Mouse (Mus musculus) neural tube, embryonic 12.5 days (tissue): ENCODE measurements around the gene Erich3. TPM values are rescaled to one million over a fixed set of nuclear protein-coding genes. Genes with fewer than 3 reads are reported as not detected.

Source experiments
- ATAC-seq: fragments of 200-750 bp; cut with Nextera tagmentation; 2 replicates; pipeline ENCODE4 v1.8.0; 2017; ENCODE audit warnings: low read depth, mild to moderate bottlenecking, moderate TSS enrichment, moderate library complexity; ENCODE audit not compliant: low FRiP score
- H3K27ac ChIP-seq: fragments of 300-500 bp; sonication (generic); 2 replicates; pipeline ENCODE4 v1.5.1; 2016
- H3K27me3 ChIP-seq: fragments of 300-500 bp; sonication (generic); replicated peaks from 2 replicates; pipeline ENCODE4 v1.6.1; 2016; ENCODE audit warnings: mild to moderate bottlenecking
- H3K36me3 ChIP-seq: fragments of 300-500 bp; sonication (generic); 2 replicates; pipeline ENCODE4 v1.6.1; 2016; ENCODE audit warnings: mild to moderate bottlenecking
- H3K4me1 ChIP-seq: fragments of 300-500 bp; sonication (generic); 2 replicates; pipeline ENCODE4 v1.6.1; 2016
- H3K4me2 ChIP-seq: fragments of 300-500 bp; sonication (generic); replicated peaks from 2 replicates; pipeline ENCODE4 v1.6.1; 2016; ENCODE audit warnings: mild to moderate bottlenecking
- H3K4me3 ChIP-seq: fragments of 300-500 bp; sonication (generic); 2 replicates; pipeline ENCODE4 v1.5.1; 2016
- H3K9ac ChIP-seq: fragments of 300-500 bp; sonication (generic); 2 replicates; pipeline ENCODE4 v1.6.1; 2016; ENCODE audit warnings: mild to moderate bottlenecking
- H3K9me3 ChIP-seq: fragments of 300-500 bp; sonication (generic); 2 replicates; pipeline ENCODE4 v1.6.1; 2016; ENCODE audit warnings: mild to moderate bottlenecking
- WGBS: fragments of 180-500 bp; shearing (Covaris S2); methylation state at CpG from one replicate; pipeline ENCODE4 v1.1.7; 2016; 5-methylcytosine and 5-hydroxymethylcytosine counted together
- polyA plus RNA-seq: library from polyadenylated mRNA; unstranded; fragments of >200 nt; fragmentation: Nextera tagmentation; extraction: Ambion mirVana; gene quantifications from 2 replicates; pipeline ENCODE4 v1.2.1, GENCODE M21; 2016

Erich3 gene
- polyA plus RNA-seq, 1 experiment from 2014 or later: 1.4 TPM

DNA sequence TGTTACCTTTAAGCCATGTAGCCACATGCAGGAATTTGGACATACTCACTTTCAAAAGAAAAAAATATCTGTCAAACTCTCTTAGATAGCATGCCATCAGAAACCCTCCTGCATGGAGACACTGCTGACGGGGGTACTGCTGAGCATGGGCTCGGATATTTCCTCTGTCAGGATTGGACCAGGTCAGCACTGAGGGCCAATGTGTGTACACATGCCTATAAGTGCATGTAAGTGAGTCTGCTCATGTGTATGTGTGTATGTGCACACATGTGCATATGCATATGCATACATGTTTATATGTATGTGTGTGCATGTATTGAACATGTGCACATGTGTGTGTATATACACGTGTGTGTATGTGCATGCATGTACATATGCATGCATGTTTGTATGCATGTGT lies 124.0 kb downstream of the Erich3 start:
- Histone ChIP-seq H3K27me3 (no peaks in the 10 kb centered on the region), H3K27ac (no peak overlapping the region), H3K36me3 (no peaks in the 10 kb centered on the region), H3K4me3 (no peak overlapping the region), H3K4me2 (no peak overlapping the region), H3K9ac (no peak overlapping the region), H3K9me3 (no peaks in the 10 kb centered on the region), H3K4me1 (no peaks in the 10 kb centered on the region)
- ATAC-seq: no peak
- WGBS: 84% methylated on average over 3 of the region's 3 CpGs

GRCm38 (mm10) chr3:154793571-154793970 lies 129.9 kb downstream of the Erich3 start:
- Histone ChIP-seq H3K27ac (no peak overlapping the region), H3K27me3 (no peaks in the 10 kb centered on the region), H3K4me1 (no peaks in the 10 kb centered on the region), H3K4me3 (no peak overlapping the region), H3K4me2 (no peak overlapping the region), H3K9me3 (no peaks in the 10 kb centered on the region), H3K9ac (no peak overlapping the region), H3K36me3 (no peaks in the 10 kb centered on the region)
- no peak for ATAC-seq
- WGBS: 84% methylated on average over 4 of the region's 4 CpGs

- no peak overlapping the region for H3K27ac ChIP-seq
- no peaks in the 10 kb centered on the region for H3K36me3 ChIP-seq
- peaks cover 7% of the 10 kb centered on the region; the same call in 1 of the 2 replicates for H3K4me1 ChIP-seq
- no peak for ATAC-seq
- H3K4me3 ChIP-seq: no peak overlapping the region
- H3K9ac ChIP-seq: no peak overlapping the region
- H3K9me3 ChIP-seq: no peaks in the 10 kb centered on the region
- H3K4me2 ChIP-seq: no peak overlapping the region
- H3K27me3 ChIP-seq: no peaks in the 10 kb centered on the region
- 79% methylated on average over 4 of the region's 4 CpGs for WGBS
Measured at GRCm38 (mm10) chr3:154798806-154799205, 135.1 kb downstream of the Erich3 start.

- Histone ChIP-seq H3K36me3 (no peaks in the 10 kb centered on the region), H3K27ac (no peak overlapping the region), H3K4me2 (no peak overlapping the region), H3K9me3 (no peaks in the 10 kb centered on the region), H3K4me3 (no peak overlapping the region), H3K27me3 (no peaks in the 10 kb centered on the region), H3K9ac (no peak overlapping the region), H3K4me1 (peaks cover 7% of the 10 kb centered on the region; the same call in 1 of the 2 replicates)
- 44% methylated on average over 8 of the region's 8 CpGs for WGBS
- no peak for ATAC-seq
Measured at GRCm38 (mm10) chr3:154800454-154800853, 136.8 kb downstream of the Erich3 start.

DNA sequence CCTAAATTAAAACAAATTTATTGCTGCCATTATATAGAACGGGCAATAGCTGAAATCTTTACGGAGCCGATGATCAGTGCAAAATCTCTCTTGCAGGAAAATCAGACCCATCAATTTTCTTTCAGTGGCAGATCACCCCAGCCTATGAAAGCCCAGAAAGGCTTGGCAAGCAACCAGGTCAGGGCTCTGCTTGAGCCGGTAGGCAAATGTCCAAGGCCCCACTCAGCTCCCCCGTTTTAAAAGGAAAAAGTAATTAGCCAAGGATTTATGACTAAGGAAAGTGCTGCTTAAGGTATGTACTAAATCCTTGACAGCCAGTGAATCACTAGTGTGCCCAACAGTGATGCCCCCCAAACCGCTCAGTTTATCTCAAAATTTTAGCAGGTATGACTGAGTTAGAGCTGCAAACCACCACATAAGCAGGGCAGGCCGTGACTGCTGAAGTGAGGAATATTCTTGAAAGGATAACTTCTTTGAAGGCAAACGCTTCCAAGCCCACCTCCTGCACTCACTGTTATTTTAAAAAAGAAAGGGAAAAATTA lies 137.3 kb downstream of the Erich3 start:
- ATAC-seq: 0 out of 2 replicates have a peak, but pooled peaks have one; percentile 23

GRCm38 (mm10) chr3:154806626-154807025 lies 143.0 kb downstream of the Erich3 start:
- Histone ChIP-seq H3K4me1 (no peaks in the 10 kb centered on the region; the same call in 1 of the 2 replicates), H3K4me3 (no peak overlapping the region), H3K27me3 (no peaks in the 10 kb centered on the region), H3K4me2 (no peak overlapping the region), H3K27ac (no peak overlapping the region), H3K9ac (no peak overlapping the region), H3K9me3 (no peaks in the 10 kb centered on the region), H3K36me3 (no peaks in the 10 kb centered on the region)
- peak; percentile 50 for ATAC-seq
- 37% methylated on average over 7 of the region's 7 CpGs for WGBS

More for the DNA sequence above, 137.3 kb downstream of the Erich3 start:
- Histone ChIP-seq H3K27ac (no peak overlapping the region), H3K36me3 (no peaks in the 10 kb centered on the region), H3K27me3 (no peaks in the 10 kb centered on the region), H3K4me1 (peaks cover 7% of the 10 kb centered on the region; the same call in 1 of the 2 replicates), H3K9ac (no peak overlapping the region), H3K4me2 (no peak overlapping the region), H3K4me3 (no peak overlapping the region), H3K9me3 (no peaks in the 10 kb centered on the region)
- 46% methylated on average over 8 of the region's 8 CpGs for WGBS

- 67% methylated on average over 7 of the region's 7 CpGs for WGBS
- no peak overlapping the region for H3K27ac ChIP-seq
- H3K9ac ChIP-seq: no peak overlapping the region
Measured at GRCm38 (mm10) chr3:154810273-154810870, 146.7 kb downstream of the Erich3 start.

GRCm38 (mm10) chr3:154811281-154811680 lies 147.6 kb downstream of the Erich3 start:
- H3K36me3 ChIP-seq: no peaks in the 10 kb centered on the region
- no peaks in the 10 kb centered on the region for H3K27me3 ChIP-seq
- no peak overlapping the region for H3K4me3 ChIP-seq
- no peak overlapping the region for H3K27ac ChIP-seq
- 39% methylated on average over 9 of the region's 9 CpGs for WGBS
- H3K4me2 ChIP-seq: no peak overlapping the region
- ATAC-seq: no peak
- no peak overlapping the region for H3K9ac ChIP-seq
- H3K9me3 ChIP-seq: no peaks in the 10 kb centered on the region
- no peaks in the 10 kb centered on the region; the same call in 1 of the 2 replicates for H3K4me1 ChIP-seq

More at GRCm38 (mm10) chr3:154810273-154810870, 146.7 kb downstream of the Erich3 start:
- Histone ChIP-seq H3K4me3 (no peak overlapping the region), H3K9me3 (no peaks in the 10 kb centered on the region), H3K4me1 (no peaks in the 10 kb centered on the region; the same call in 1 of the 2 replicates), H3K27me3 (no peaks in the 10 kb centered on the region), H3K36me3 (no peaks in the 10 kb centered on the region), H3K4me2 (no peak overlapping the region)
- ATAC-seq: no peak

- no peaks in the 10 kb centered on the region for H3K36me3 ChIP-seq
- H3K27me3 ChIP-seq: no peaks in the 10 kb centered on the region
- H3K9ac ChIP-seq: no peak overlapping the region
- no peak overlapping the region for H3K4me2 ChIP-seq
- H3K4me3 ChIP-seq: no peak overlapping the region
- no peaks in the 10 kb centered on the region for H3K9me3 ChIP-seq
- H3K27ac ChIP-seq: no peak overlapping the region
- H3K4me1 ChIP-seq: no peaks in the 10 kb centered on the region
- no peak for ATAC-seq
- 75% methylated on average over 9 of the region's 9 CpGs for WGBS
Measured at GRCm38 (mm10) chr3:154811833-154812232, 148.2 kb downstream of the Erich3 start.

DNA sequence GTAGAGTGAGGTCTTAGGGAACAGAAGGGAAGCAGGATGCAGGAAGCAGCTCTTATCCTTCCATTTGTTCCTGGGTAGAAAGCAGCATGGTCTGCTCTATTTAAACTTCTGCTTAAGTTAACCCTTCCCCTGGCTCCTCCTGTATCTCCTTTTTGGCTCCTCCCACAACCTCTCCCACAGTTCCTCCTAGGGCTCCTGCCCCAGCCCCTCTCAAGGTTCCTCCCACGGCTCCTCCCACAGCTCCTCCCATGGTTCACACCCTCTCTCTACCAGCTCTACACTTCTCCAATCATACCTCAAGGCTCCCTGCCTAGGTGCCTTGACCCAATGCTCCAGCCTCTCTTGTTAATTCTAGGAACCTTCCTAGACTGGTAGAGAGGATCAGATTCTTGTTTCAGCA lies 149.2 kb downstream of the Erich3 start:
- no peak for ATAC-seq
- H3K36me3 ChIP-seq: no peaks in the 10 kb centered on the region
- H3K9ac ChIP-seq: no peak overlapping the region
- H3K27me3 ChIP-seq: no peaks in the 10 kb centered on the region
- H3K4me3 ChIP-seq: no peak overlapping the region
- H3K4me1 ChIP-seq: peaks cover 5% of the 10 kb centered on the region
- H3K4me2 ChIP-seq: no peak overlapping the region
- WGBS: 60% methylated on average over 1 of the region's 1 CpGs
- no peaks in the 10 kb centered on the region for H3K9me3 ChIP-seq
- H3K27ac ChIP-seq: no peak overlapping the region

- no peak overlapping the region for H3K27ac ChIP-seq
- H3K4me1 ChIP-seq: peaks cover 5% of the 10 kb centered on the region
- H3K4me2 ChIP-seq: no peak overlapping the region
- H3K4me3 ChIP-seq: no peak overlapping the region
- no peaks in the 10 kb centered on the region for H3K27me3 ChIP-seq
- 28% methylated on average over 2 of the region's 2 CpGs for WGBS
- ATAC-seq: no peak
- H3K36me3 ChIP-seq: no peaks in the 10 kb centered on the region
- H3K9ac ChIP-seq: no peak overlapping the region
- H3K9me3 ChIP-seq: no peaks in the 10 kb centered on the region
Measured at GRCm38 (mm10) chr3:154815606-154816005, 151.9 kb downstream of the Erich3 start.

DNA sequence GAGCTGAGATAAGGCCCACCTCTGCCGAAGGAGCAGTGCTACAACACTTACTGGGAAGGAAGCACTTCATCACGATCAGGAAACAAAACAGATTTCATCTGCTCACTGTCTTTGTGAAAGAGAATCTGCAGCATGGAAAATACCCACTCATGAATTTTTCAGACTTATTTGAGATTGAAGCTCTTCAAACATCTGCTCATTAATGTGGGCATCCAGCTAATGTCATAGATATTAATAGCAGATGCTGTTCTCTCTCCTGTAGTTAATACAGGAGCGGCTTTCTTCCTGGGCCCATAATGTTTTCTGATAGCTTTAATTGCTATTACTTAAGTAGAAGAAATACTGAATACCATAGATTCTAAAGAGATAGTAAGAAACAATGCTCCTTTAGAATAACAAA lies 152.6 kb downstream of the Erich3 start:
- no peak overlapping the region for H3K27ac ChIP-seq
- no peaks in the 10 kb centered on the region for H3K9me3 ChIP-seq
- ATAC-seq: no peak
- no peaks in the 10 kb centered on the region for H3K36me3 ChIP-seq
- WGBS: 76% methylated on average over 3 of the region's 3 CpGs
- H3K27me3 ChIP-seq: no peaks in the 10 kb centered on the region
- H3K4me1 ChIP-seq: peaks cover 5% of the 10 kb centered on the region
- no peak overlapping the region for H3K4me3 ChIP-seq
- H3K4me2 ChIP-seq: no peak overlapping the region
- no peak overlapping the region for H3K9ac ChIP-seq
